Mouse (Mus musculus): Measurements from ENCODE around the gene Akr1c19.
"Not testable (repeated sequence)": the region's sequence is repeated elsewhere in the genome, so short reads cannot be mapped to it uniquely, and the experiment has no call there.

Akr1c19 gene

DNA sequence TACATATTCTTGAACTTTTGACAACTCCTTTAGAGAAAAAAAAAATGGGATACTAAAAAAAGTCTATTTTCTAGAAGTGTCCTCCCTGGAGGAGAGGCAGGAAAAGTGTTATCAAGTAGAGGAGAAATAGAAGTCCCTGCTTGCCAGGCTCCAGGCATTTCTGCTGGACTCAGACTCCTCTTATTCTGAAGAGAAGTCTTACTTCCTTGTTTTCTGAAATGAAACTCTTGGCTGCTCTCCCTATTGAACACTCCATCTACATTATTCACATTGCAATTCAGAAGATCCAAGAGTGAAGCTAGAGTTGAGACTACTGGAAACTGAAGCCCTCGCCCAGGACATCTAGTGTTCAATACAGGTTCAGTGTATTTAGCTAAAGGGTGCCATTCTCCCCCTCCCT, at the start of gene Akr1c19:
TSS of gene Akr1c19 (plus strand) at position 260 of the 400 bp plus-strand sequence.
- no peak for DNase-seq

GRCm38 (mm10) chr13:4181321-4181720, 47.2 kb upstream of the Akr1c19 start:
- not testable (repeated sequence) for DNase-seq

- DNase-seq, result no peak
Measured at GRCm38 (mm10) chr13:4183116-4183515, 45.4 kb upstream of the Akr1c19 start.

GRCm38 (mm10) chr13:4186641-4187411, 41.7 kb upstream of the Akr1c19 start:
- DNase-seq, result not testable (repeated sequence)

GRCm38 (mm10) chr13:4188174-4188573, 40.3 kb upstream of the Akr1c19 start:
- DNase-seq, result no peak

DNA sequence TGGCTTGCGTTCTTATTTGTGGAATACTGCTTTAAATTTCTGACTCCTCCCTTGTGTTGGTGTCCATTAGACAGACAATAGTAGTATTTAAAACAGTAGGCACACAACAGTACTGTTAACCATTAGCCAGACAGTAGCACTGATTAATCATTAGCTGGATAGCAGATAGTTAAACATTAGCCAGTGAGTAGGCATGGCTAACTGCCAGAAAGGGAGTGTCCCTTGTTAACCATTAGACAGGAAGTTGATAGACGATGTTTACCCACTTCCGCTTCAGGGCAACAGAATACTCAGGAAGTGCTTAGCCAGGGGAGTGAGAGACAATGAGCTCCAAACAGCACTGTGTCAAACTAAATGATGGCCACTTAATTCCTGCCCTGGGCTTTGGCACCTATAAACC, 37.6 kb upstream of the Akr1c19 start, which contains the start of gene Akr1c13:
TSS of gene Akr1c13 (plus strand) at position 247 of the 400 bp plus-strand sequence.
- no peak for DNase-seq

GRCm38 (mm10) chr13:4192511-4192910, 36.0 kb upstream of the Akr1c19 start:
- DNase-seq, result no peak

- DNase-seq, result no peak
Measured at GRCm38 (mm10) chr13:4206147-4206903, 22.2 kb upstream of the Akr1c19 start.

DNA sequence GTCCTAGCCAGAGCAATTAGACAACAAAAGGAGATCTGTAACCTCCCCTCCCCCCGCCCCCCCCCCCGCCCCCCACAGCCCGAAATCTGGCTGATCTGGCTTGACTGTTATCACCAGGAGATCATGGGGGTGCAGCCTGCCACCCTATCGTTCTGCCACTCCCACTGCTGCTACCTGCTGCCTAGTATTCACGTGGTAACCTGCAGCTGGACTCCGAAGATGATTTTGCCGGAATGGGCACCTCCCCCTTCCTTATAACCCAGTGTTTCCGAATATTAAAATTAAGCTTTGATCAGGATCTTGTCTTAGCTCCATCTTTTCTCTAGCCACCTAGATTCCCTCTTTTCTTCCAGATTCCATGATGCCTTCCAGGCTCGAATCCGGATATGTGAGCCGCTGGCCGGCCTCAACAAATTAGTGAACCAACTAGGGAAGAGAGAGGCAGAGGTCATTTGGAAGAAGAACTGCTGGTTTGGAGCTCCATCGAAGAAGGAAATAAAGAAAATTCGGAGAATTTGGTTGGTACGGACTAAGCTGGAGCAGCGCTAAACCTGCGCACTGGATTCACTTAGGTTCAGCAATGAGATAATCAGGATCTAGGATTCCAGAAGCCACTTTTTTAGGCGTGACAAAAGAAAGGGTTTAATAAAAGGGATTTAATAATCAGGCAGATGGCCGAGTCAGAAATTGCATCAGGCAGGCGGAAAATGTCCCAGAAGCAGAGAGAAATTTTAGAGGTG, 16.8 kb upstream of the Akr1c19 start:
- no peak for DNase-seq

- DNase-seq, result no peak
Measured at GRCm38 (mm10) chr13:4212309-4212708, 16.2 kb upstream of the Akr1c19 start.

- DNase-seq, result not testable (repeated sequence)
Measured at GRCm38 (mm10) chr13:4215496-4215895, 13.0 kb upstream of the Akr1c19 start.

DNA sequence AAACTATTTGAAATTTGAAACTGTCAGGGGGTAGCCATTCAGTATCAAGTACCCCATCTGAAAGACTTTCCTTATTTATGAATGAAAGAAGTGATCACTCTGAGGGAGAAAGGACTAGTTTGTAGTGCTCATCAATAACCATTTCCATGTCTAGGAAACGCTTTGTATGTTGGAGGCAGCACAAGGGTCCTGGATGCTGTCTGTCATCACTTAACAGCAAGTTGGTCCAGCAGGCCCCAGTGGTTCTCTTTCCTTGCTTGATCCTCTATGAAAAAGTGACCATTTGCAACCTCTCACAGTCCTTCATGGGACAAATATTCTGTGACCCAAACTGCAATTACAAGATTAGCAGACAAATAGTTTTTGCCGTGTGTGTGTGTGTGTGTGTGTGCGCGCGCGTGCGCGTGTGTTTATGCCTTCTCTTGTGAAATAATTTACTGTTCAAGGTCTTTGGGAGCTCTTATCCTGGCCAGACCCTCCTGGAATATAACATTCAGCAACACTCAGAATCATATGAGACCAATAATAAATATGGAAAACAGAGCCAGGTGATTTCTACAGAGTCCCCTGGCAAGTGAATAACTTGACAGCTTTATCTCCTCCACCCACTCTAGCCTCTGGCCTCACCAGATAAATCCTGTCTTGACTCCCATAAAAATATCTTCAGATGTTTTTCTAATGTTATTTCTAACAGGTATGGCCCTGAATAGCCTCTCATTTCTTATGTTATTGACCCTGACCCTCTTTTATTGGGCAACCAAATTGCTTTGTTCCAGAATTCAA, 2.5 kb downstream of the Akr1c19 start:
- DNase-seq, result no peak

GRCm38 (mm10) chr13:4233135-4233534, 4.6 kb downstream of the Akr1c19 start:
- no peak for DNase-seq

- DNase-seq, result no peak
Measured at GRCm38 (mm10) chr13:4233536-4234172, 5.2 kb downstream of the Akr1c19 start.

GRCm38 (mm10) chr13:4244861-4245559, 16.5 kb downstream of the Akr1c19 start:
- DNase-seq, result no peak

DNA sequence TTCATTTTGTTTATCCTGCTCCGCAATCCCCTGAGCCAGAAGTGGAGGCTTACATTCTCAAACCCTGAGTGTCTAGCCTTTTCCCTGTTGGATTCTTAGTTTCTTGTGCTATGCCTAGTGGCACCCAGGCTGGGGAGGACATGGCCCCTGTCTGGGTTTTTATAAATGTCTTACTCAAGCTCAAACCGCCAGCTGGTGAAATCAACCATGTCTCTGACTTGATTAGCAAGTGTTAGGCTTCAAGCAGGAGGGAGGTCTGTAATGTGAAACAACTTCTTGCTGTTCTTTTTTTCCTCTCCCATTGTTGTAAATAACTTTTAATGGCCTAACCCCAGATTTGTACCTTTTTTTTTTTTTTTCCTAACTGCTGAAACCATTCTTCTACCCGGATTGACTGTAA, 20.8 kb downstream of the Akr1c19 start:
- DNase-seq, result no peak

GRCm38 (mm10) chr13:4256894-4257293, 28.4 kb downstream of the Akr1c19 start:
- not testable (repeated sequence) for DNase-seq

- no peak for DNase-seq
Measured at GRCm38 (mm10) chr13:4257349-4257748, 28.8 kb downstream of the Akr1c19 start.

DNA sequence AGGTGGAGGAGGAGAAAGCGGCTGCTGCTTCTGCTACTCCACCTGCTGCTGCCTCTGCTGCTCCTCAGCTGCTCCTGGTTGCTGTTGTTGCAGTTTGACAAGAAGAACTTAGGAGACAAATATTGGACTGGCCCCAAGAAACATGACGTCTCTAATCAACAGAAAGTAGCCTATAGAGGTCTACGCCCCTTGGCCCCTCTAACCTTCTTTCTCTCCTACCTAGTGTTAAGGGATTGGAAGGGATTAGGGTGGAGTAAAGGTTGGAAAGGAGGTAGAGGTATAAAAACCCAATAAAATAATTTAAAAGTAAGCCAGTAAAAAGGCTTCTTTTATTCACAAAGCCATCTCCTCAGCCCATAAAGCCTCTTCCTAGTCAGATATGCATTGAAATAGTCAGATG, 36.1 kb downstream of the Akr1c19 start:
- no peak for DNase-seq

DNA sequence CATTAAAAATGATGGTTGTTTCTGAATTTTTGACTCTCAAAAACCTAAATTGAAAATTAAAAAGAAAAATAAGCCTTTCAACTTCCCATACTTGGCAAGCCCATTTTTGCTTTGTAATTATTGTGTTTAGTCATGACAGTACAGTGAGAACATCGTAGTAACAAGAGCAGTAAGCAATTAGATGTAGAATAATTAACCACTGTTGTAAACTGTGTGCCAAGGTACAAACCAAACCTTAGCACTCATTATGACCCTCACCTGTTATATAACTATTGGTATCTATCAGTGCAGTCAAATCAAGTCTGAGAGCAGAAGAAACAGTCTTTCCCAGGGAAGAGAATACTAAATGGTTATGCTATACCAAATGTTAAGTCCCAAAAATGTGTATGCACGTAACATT, 36.5 kb downstream of the Akr1c19 start:
- no peak for DNase-seq

GRCm38 (mm10) chr13:4265455-4265854, 37.0 kb downstream of the Akr1c19 start:
- DNase-seq, result not testable (repeated sequence)

Measured in cerebellum, postnatal 36 days (tissue).